Mouse (Mus musculus) cerebellum, postnatal 14 days (tissue): Measurements from ENCODE around the gene Mon2.

Source experiments
- DNase-seq, 2 experiments: peaks; one replicate each; pipeline ENCODE4 v3.0.0; 2021; ENCODE audit warnings: mixed read lengths in 2 of 2

Mon2 gene

GRCm38 (mm10) chr10:122961494-122961893 lies 114.8 kb downstream of the Mon2 start:
- no peak for DNase-seq

DNA sequence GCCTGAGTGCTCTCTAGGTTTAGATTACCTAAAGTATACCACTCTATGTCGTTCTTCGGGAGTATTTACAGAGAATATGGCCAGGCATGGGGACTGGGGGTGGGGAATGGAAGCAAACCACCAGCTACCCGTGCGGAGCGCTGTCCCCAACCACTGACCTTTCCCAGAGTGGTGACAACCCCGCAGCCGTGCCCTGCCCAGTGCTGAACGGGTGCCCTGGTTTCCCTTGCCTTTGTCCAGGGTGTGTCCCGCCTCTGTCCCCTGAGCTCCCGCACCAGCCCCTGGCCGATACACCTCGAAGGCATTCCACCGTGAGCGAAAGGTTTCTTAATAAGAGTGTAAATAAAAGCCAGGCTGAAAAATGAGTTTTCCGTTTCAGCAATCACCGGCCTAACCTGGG lies 115.6 kb downstream of the Mon2 start:
- DNase-seq, result no peak

- DNase-seq, result no peak
Observed at GRCm38 (mm10) chr10:122960216-122960615, 116.1 kb downstream of the Mon2 start.

- no peak for DNase-seq
Observed at GRCm38 (mm10) chr10:122958699-122959098, 117.6 kb downstream of the Mon2 start.

- no peak for DNase-seq
Observed at GRCm38 (mm10) chr10:122957918-122958317, 118.4 kb downstream of the Mon2 start.

DNA sequence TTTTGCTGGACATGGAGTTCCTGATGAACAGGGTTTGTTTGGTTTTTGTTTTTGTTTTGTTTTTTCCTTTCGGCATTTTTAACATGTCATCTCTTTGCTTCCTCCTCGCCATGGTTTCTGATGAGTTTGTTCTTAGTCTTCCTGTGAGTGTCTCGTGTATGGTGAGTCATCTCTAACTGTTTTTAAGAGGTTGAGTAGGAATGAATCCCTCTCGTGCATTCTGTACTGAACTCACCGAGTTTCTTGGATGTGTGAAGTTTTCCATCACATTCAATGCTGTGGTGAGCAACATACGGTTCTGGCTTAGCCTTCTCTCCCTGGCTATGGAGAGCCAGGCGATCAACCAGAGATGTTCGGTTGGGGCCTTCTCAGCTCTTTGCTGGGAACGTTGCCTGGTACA lies 122.7 kb downstream of the Mon2 start:
- DNase-seq, result no peak

DNA sequence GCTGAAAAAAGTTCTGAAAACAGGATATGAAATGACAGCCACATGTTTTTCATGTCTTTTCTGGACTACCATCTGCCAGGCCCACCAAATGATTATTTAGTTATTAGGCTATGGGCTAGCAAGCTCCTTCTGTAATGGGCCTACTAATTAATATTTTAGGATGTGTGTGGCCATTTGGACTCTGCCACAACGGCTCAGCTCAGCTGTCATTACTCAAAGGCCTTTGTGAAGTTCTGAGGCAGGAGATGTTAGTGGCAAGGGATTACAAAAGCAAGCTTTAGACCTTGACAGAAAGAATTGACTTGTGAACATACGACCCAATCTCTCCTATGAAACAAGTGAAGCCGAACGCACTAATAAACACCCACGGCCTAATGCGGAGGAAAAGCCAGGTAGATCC lies 125.3 kb downstream of the Mon2 start:
- no peak for DNase-seq

DNA sequence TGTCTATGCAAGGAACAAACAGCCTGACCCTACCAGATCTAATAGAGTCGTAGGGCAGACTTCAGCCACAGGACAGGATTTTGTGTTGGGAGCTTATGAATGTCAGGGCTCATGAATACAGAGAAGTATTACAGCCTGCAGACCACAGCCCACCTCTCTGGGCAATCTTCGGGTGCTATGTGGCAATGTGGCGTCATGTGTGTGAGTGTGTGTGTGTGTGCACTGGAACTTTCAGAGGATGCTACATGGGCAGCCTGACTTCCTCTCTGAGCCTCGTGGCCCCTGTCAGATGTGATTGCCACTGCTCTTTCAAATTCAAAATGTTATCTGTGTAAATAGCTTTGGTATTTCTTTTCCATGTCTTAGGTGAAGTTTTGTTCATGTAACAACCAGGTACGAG lies 131.4 kb downstream of the Mon2 start:
- DNase-seq, result no peak

DNA sequence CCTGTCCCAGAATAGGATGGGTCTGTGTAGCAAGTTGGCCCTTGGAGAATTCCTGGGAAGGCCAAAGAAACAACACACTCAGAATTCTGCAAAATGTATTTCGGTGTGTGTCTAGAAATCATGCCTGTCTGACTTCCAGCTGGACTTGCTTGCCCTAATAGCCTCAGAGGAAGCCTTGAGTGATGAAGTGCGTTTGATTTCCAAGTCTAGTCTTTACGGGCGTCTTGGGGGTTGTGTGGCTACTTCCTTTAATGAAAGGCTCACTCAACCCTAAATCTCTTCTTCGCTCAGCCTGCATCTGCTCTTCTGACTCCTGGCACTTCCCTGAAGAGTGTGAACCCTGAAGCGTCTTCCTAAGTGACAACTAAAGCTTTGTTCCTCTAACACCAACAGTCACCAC lies 132.5 kb downstream of the Mon2 start:
- DNase-seq, result no peak

- DNase-seq, result no peak
Observed at GRCm38 (mm10) chr10:122942771-122943170, 133.5 kb downstream of the Mon2 start.
